Mouse (Mus musculus): Measurements from ENCODE around the gene Stip1. TPM values are rescaled to one million over a fixed set of nuclear protein-coding genes. Genes with fewer than 3 reads are reported as not detected.

The Stip1 gene
- polyA plus RNA-seq, 1 experiment = 544 TPM

- Histone ChIP-seq H3K4me1 (ENCODE audit: control insufficient read depth, insufficient read depth, low read length) (no peaks in the 10 kb centered on the region), H3K27me3 (ENCODE audit: control insufficient read depth, insufficient read depth, low read length, poor library complexity, severe bottlenecking) (no peaks in the 10 kb centered on the region), H3K9me3 (replicated peaks; ENCODE audit: control insufficient read depth, insufficient read depth, low read length, poor library complexity, severe bottlenecking) (no peaks in the 10 kb centered on the region), H3K36me3 (ENCODE audit: control insufficient read depth, insufficient read depth, low read length, poor library complexity, severe bottlenecking) (peaks cover 9% of the 10 kb centered on the region; the same call in 1 of the 2 replicates), H3K4me3 (ENCODE audit: low read depth, low read length) (peak within 1 kb of the TSS; percentile 74), H3K27ac (ENCODE audit: insufficient read depth, low read length) (no peak within 1 kb of the TSS), H3K9ac (ENCODE audit: low read depth, poor library complexity, severe bottlenecking) (peak within 1 kb of the TSS; percentile 91)
- TF ChIP-seq POLR2A (IDR thresholded peaks at IDR 0.05; ENCODE audit: insufficient read depth, low read length) (no peak), CTCF (IDR thresholded peaks at IDR 0.05; ENCODE audit: low read depth, low read length) (no peak), EP300 (IDR thresholded peaks at IDR 0.05; ENCODE audit: insufficient read depth, low read depth, low read length) (no peak)
Measured at GRCm38 (mm10) chr19:6987061-6987903, 52.5 kb downstream of the Stip1 start, which contains the start of gene Vegfb. Gene Vegfb (minus strand): TSS chr19:6987651.

GRCm38 (mm10) chr19:6985951-6986708 lies 53.6 kb downstream of the Stip1 start:
- H3K36me3 ChIP-seq (ENCODE audit: control insufficient read depth, insufficient read depth, low read length, poor library complexity, severe bottlenecking) = peaks cover 12% of the 10 kb centered on the region; the same call in 1 of the 2 replicates
- H3K27me3 ChIP-seq (ENCODE audit: control insufficient read depth, insufficient read depth, low read length, poor library complexity, severe bottlenecking) = no peaks in the 10 kb centered on the region
- no peaks in the 10 kb centered on the region for H3K4me1 ChIP-seq (ENCODE audit: control insufficient read depth, insufficient read depth, low read length)
- peak overlapping the region; percentile 5 for H3K4me3 ChIP-seq (ENCODE audit: low read depth, low read length)
- peak overlapping the region; percentile 91 for H3K9ac ChIP-seq (ENCODE audit: low read depth, poor library complexity, severe bottlenecking)
- H3K9me3 ChIP-seq (replicated peaks; ENCODE audit: control insufficient read depth, insufficient read depth, low read length, poor library complexity, severe bottlenecking) = no peaks in the 10 kb centered on the region
- H3K27ac ChIP-seq (ENCODE audit: insufficient read depth, low read length) = no peak overlapping the region
- TF ChIP-seq POLR2A (IDR thresholded peaks at IDR 0.05; ENCODE audit: insufficient read depth, low read length) (no peak), CTCF (IDR thresholded peaks at IDR 0.05; ENCODE audit: low read depth, low read length) (no peak), EP300 (IDR thresholded peaks at IDR 0.05; ENCODE audit: insufficient read depth, low read depth, low read length) (no peak)

DNA sequence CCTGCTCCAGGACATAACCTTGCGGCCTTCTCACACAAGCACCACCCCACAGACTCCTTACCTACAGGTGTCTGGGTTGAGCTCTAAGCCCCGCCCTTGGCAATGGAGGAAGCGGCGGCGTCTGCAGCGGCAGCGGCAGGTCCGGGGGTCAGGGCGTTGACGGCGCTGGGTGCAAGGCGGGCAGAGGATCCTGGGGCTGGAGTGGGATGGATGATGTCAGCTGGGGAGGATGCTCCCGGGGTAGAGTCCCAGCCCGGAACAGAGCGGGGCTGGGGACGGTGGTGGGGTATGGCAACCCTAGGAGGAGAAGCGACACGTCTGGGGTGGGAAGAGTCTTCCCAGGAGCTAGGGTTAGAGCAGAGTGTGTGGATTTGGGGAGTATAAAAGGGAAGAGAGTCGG lies 54.5 kb downstream of the Stip1 start:
- peaks cover 12% of the 10 kb centered on the region; the same call in 1 of the 2 replicates for H3K36me3 ChIP-seq (ENCODE audit: control insufficient read depth, insufficient read depth, low read length, poor library complexity, severe bottlenecking)
- TF ChIP-seq CTCF (IDR thresholded peaks at IDR 0.05; ENCODE audit: low read depth, low read length) (no peak), POLR2A (IDR thresholded peaks at IDR 0.05; ENCODE audit: insufficient read depth, low read length) (no peak)
- no peaks in the 10 kb centered on the region for H3K4me1 ChIP-seq (ENCODE audit: control insufficient read depth, insufficient read depth, low read length)
- H3K27ac ChIP-seq (ENCODE audit: insufficient read depth, low read length) = no peak overlapping the region
- no peaks in the 10 kb centered on the region for H3K9me3 ChIP-seq (replicated peaks; ENCODE audit: control insufficient read depth, insufficient read depth, low read length, poor library complexity, severe bottlenecking)
- no peaks in the 10 kb centered on the region for H3K27me3 ChIP-seq (ENCODE audit: control insufficient read depth, insufficient read depth, low read length, poor library complexity, severe bottlenecking)
- peak overlapping the region; percentile 40 for H3K4me3 ChIP-seq (ENCODE audit: low read depth, low read length)
- peak overlapping the region; percentile 25; the same call in 1 of the 2 replicates for H3K9ac ChIP-seq (ENCODE audit: low read depth, poor library complexity, severe bottlenecking)

DNA sequence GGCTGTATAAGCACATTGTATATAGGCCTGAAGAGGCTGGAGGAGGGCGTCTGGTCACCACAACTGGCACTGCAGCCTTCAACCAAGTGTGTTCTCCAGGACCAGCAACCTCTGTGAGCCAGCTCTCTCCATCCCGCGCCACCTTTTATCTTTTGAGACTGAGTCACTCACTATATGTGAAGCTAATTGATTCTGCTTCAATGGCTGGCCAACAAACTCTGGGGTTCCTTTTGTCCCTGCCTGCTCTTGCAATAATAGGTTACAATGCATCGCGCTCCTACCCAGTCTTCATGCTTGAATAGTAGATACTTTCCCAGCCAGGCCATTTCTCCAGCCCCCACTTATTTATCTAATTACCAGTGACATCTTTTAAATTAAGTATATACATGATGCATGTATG lies 56.1 kb downstream of the Stip1 start:
- no peak overlapping the region for H3K4me3 ChIP-seq (ENCODE audit: low read depth, low read length)
- no peaks in the 10 kb centered on the region for H3K27me3 ChIP-seq (ENCODE audit: control insufficient read depth, insufficient read depth, low read length, poor library complexity, severe bottlenecking)
- peaks cover 12% of the 10 kb centered on the region; the same call in 1 of the 2 replicates for H3K36me3 ChIP-seq (ENCODE audit: control insufficient read depth, insufficient read depth, low read length, poor library complexity, severe bottlenecking)
- H3K27ac ChIP-seq (ENCODE audit: insufficient read depth, low read length) = no peak overlapping the region
- no peaks in the 10 kb centered on the region for H3K9me3 ChIP-seq (replicated peaks; ENCODE audit: control insufficient read depth, insufficient read depth, low read length, poor library complexity, severe bottlenecking)
- TF ChIP-seq POLR2A (IDR thresholded peaks at IDR 0.05; ENCODE audit: insufficient read depth, low read length) = no peak
- no peak for TF ChIP-seq CTCF (IDR thresholded peaks at IDR 0.05; ENCODE audit: low read depth, low read length)
- TF ChIP-seq EP300 (IDR thresholded peaks at IDR 0.05; ENCODE audit: insufficient read depth, low read depth, low read length) = no peak
- no peaks in the 10 kb centered on the region for H3K4me1 ChIP-seq (ENCODE audit: control insufficient read depth, insufficient read depth, low read length)
- no peak overlapping the region for H3K9ac ChIP-seq (ENCODE audit: low read depth, poor library complexity, severe bottlenecking)

GRCm38 (mm10) chr19:6981465-6981864 lies 58.3 kb downstream of the Stip1 start:
- no peak overlapping the region for H3K4me3 ChIP-seq (ENCODE audit: low read depth, low read length)

More at GRCm38 (mm10) chr19:6981465-6981864, 58.3 kb downstream of the Stip1 start:
- H3K4me1 ChIP-seq (ENCODE audit: control insufficient read depth, insufficient read depth, low read length) = no peaks in the 10 kb centered on the region
- no peaks in the 10 kb centered on the region for H3K27me3 ChIP-seq (ENCODE audit: control insufficient read depth, insufficient read depth, low read length, poor library complexity, severe bottlenecking)
- TF ChIP-seq EP300 (IDR thresholded peaks at IDR 0.05; ENCODE audit: insufficient read depth, low read depth, low read length) (no peak), POLR2A (IDR thresholded peaks at IDR 0.05; ENCODE audit: insufficient read depth, low read length) (no peak), CTCF (IDR thresholded peaks at IDR 0.05; ENCODE audit: low read depth, low read length) (no peak)
- H3K27ac ChIP-seq (ENCODE audit: insufficient read depth, low read length) = no peak overlapping the region
- H3K9ac ChIP-seq (ENCODE audit: low read depth, poor library complexity, severe bottlenecking) = no peak overlapping the region
- H3K36me3 ChIP-seq (ENCODE audit: control insufficient read depth, insufficient read depth, low read length, poor library complexity, severe bottlenecking) = peaks cover 26% of the 10 kb centered on the region
- H3K9me3 ChIP-seq (replicated peaks; ENCODE audit: control insufficient read depth, insufficient read depth, low read length, poor library complexity, severe bottlenecking) = no peaks in the 10 kb centered on the region

Data from ES-Bruce4 (cell line).